Mouse (Mus musculus) lung, adult 2 months (tissue): Measurements from ENCODE around the gene Wnt10a.

ENCODE experiments used
- CTCF ChIP-seq: fragments of 200-500 bp; IDR thresholded peaks from 2 replicates; pipeline ENCODE4 v1.5.1; 2011; ENCODE audit warnings: mild to moderate bottlenecking, low read length, control low read depth; ENCODE audit not compliant: insufficient read depth
- POLR2A ChIP-seq: fragments of 200-500 bp; IDR thresholded peaks from 2 replicates; pipeline ENCODE4 v1.6.1; 2011; ENCODE audit warnings: low read depth, mild to moderate bottlenecking, control low read depth, low read length, borderline replicate concordance; ENCODE audit errors: extremely low read depth

GRCm38 (mm10) chr1:74851001-74851775 lies 59.9 kb downstream of the Wnt10a start:
- no peak for TF ChIP-seq POLR2A
- no peak for TF ChIP-seq CTCF
